Mouse (Mus musculus) T-helper 17 cell (primary cell): ENCODE measurements around the gene Tas2r114.

Experiments used
- in situ Hi-C, 2 experiments: fragments of 300-600 bp; cut with MboI, MseI; formaldehyde crosslinking; loops; 1 replicate in 1 of 2; 2 replicates in 1 of 2; pipeline ENCODE4 v1.15.1; 2025; ENCODE audit warnings: high pct_unique_total_duplicates in 2 of 2

The Tas2r114 gene

GRCm38 (mm10) chr6:131689963-131690362, at the start of gene Tas2r114:
Gene Tas2r114, minus strand, starts transcription at chr6:131690063.
- in situ Hi-C loops, result no loop called here

GRCm38 (mm10) chr6:131712803-131713202, 22.9 kb upstream of the Tas2r114 start:
- in situ Hi-C loops, result no loop called here

- in situ Hi-C loops, result no loop called here
Measured at GRCm38 (mm10) chr6:131687395-131687794, 2.5 kb downstream of the Tas2r114 start, which contains the start of gene Tas2r105. Gene Tas2r105, minus strand, starts transcription at chr6:131687495.

- in situ Hi-C loops, result no loop called here
Measured at GRCm38 (mm10) chr6:131685644-131686043, 4.2 kb downstream of the Tas2r114 start, which contains the start of gene Tas2r104. Gene Tas2r104, minus strand, starts transcription at chr6:131685744.

GRCm38 (mm10) chr6:131678786-131679185, 11.1 kb downstream of the Tas2r114 start, which contains the start of gene Tas2r106:
Gene Tas2r106, minus strand, starts transcription at chr6:131678886.
- in situ Hi-C loops, result no loop called here

- in situ Hi-C loops, result no loop called here
Measured at GRCm38 (mm10) chr6:131660049-131660448, 29.8 kb downstream of the Tas2r114 start, which contains the start of gene Tas2r107. Gene Tas2r107, minus strand, starts transcription at chr6:131660149.
